Mouse (Mus musculus) intestine, embryonic 14.5 days (tissue): ENCODE measurements around the gene Col5a2. TPM values are rescaled to one million over a fixed set of nuclear protein-coding genes. Genes with fewer than 3 reads are reported as not detected.

Experiments
- ATAC-seq: fragments of 200-750 bp; cut with Nextera tagmentation; replicated peaks from 2 replicates; pipeline ENCODE4 v1.8.0; 2017; ENCODE audit warnings: low read depth, moderate number of reproducible peaks, moderate TSS enrichment, moderate library complexity; ENCODE audit not compliant: low FRiP score, low TSS enrichment
- DNase-seq: peaks from one replicate; pipeline ENCODE4 v3.0.0-alpha.2; 2018; ENCODE audit warnings: low spot score
- H3K27ac ChIP-seq: fragments of 300-500 bp; sonication (generic); 2 replicates; pipeline ENCODE4 v1.5.1; 2014; ENCODE audit warnings: low read depth, mild to moderate bottlenecking, control low read depth
- H3K27me3 ChIP-seq: fragments of 300-500 bp; sonication (generic); replicated peaks from 2 replicates; pipeline ENCODE4 v1.6.1; 2014; ENCODE audit warnings: low read length, control low read depth; ENCODE audit not compliant: control insufficient read depth, insufficient read depth
- H3K36me3 ChIP-seq: fragments of 300-500 bp; sonication (generic); 2 replicates; pipeline ENCODE4 v1.6.1; 2014; ENCODE audit warnings: low read length, control low read depth; ENCODE audit not compliant: control insufficient read depth, insufficient read depth
- H3K4me1 ChIP-seq: fragments of 300-500 bp; sonication (generic); replicated peaks from 2 replicates; pipeline ENCODE4 v1.6.1; 2014; ENCODE audit warnings: low read length, control low read depth, mixed read lengths; ENCODE audit not compliant: control insufficient read depth, insufficient read depth
- H3K4me2 ChIP-seq: fragments of 300-500 bp; sonication (generic); 2 replicates; pipeline ENCODE4 v1.6.1; 2014; ENCODE audit warnings: low read length
- H3K4me3 ChIP-seq: fragments of 300-500 bp; sonication (generic); 2 replicates; pipeline ENCODE4 v1.5.1; 2014; ENCODE audit warnings: low read depth, low read length, control low read depth, mixed read lengths
- H3K9ac ChIP-seq: fragments of 300-500 bp; sonication (generic); 2 replicates; pipeline ENCODE4 v1.6.1; 2014; ENCODE audit warnings: mild to moderate bottlenecking, low read length
- H3K9me3 ChIP-seq: fragments of 300-500 bp; sonication (generic); 2 replicates; pipeline ENCODE4 v1.6.1; 2016; ENCODE audit warnings: low read length, control low read depth; ENCODE audit not compliant: control insufficient read depth
- WGBS: fragments of 180-500 bp; shearing (Covaris S2); extraction: QIAGEN DNeasy Blood & Tissue Kit; methylation state at CpG from one replicate; pipeline ENCODE4 v1.1.7; 2014; 5-methylcytosine and 5-hydroxymethylcytosine counted together
- polyA plus RNA-seq: library from polyadenylated mRNA; unstranded; fragments of >200 nt; fragmentation: Nextera tagmentation; extraction: Ambion mirVana; gene quantifications from 2 replicates; pipeline ENCODE4 v1.2.1, GENCODE M21; 2014

Gene Col5a2
- polyA plus RNA-seq, 1 experiment from 2014 or later, result 84.8 TPM

GRCm38 (mm10) chr1:45329149-45329548 is 173.9 kb downstream of the Col5a2 start:
- no peaks in the 10 kb centered on the region for H3K27me3 ChIP-seq
- no peaks in the 10 kb centered on the region for H3K4me1 ChIP-seq
- DNase-seq, result no peak
- no peak overlapping the region for H3K4me2 ChIP-seq
- no peak overlapping the region for H3K27ac ChIP-seq
- WGBS, result 95% methylated on average over 1 of the region's 1 CpGs
- ATAC-seq, result no peak
- no peak overlapping the region for H3K9ac ChIP-seq
- H3K9me3 ChIP-seq, result no peaks in the 10 kb centered on the region
- no peak overlapping the region for H3K4me3 ChIP-seq
- H3K36me3 ChIP-seq, result peaks cover 79% of the 10 kb centered on the region

Other genes starting within 250 kb of the Col5a2 start
- 1,853 and 2,064 TPM in 2 replicates for gene Col3a1, start 191.7 kb downstream of the Col5a2 start, polyA plus RNA-seq